Mouse (Mus musculus): ENCODE measurements around the gene Mtmr3. TPM values are rescaled to one million over a fixed set of nuclear protein-coding genes. Genes with fewer than 3 reads are reported as not detected.

The Mtmr3 gene
- total RNA-seq, 2 experiments from 2014 or later: 60.8 to 65.5 TPM

GRCm38 (mm10) chr11:4482641-4483040 lies 112.0 kb downstream of the Mtmr3 start:
- DNase-seq (ENCODE audit: low spot score in 2 of 2): no peak
- intact Hi-C loops (cut with DNase I): no loop called here

GRCm38 (mm10) chr11:4476184-4476697 lies 118.4 kb downstream of the Mtmr3 start:
- intact Hi-C loops (cut with DNase I): no loop called here
- no peak for DNase-seq (ENCODE audit: low spot score in 2 of 2)

GRCm38 (mm10) chr11:4472464-4473179 lies 122.0 kb downstream of the Mtmr3 start:
- no peak for DNase-seq (ENCODE audit: low spot score in 2 of 2)
- intact Hi-C loops (cut with DNase I): no loop called here

GRCm38 (mm10) chr11:4471734-4472133 lies 122.9 kb downstream of the Mtmr3 start:
- intact Hi-C loops (cut with DNase I): no loop called here
- no peak for DNase-seq (ENCODE audit: low spot score in 2 of 2)

GRCm38 (mm10) chr11:4471251-4471650 lies 123.4 kb downstream of the Mtmr3 start:
- DNase-seq (ENCODE audit: low spot score in 2 of 2): no peak
- intact Hi-C loops (cut with DNase I): no loop called here

- intact Hi-C loops (cut with DNase I): no loop called here
- no peak for DNase-seq (ENCODE audit: low spot score in 2 of 2)
Measured at GRCm38 (mm10) chr11:4469091-4469490, 125.6 kb downstream of the Mtmr3 start.

GRCm38 (mm10) chr11:4467436-4467835 lies 127.2 kb downstream of the Mtmr3 start:
- intact Hi-C loops (cut with DNase I): no loop called here
- no peak for DNase-seq (ENCODE audit: low spot score in 2 of 2)

GRCm38 (mm10) chr11:4466191-4466590 lies 128.5 kb downstream of the Mtmr3 start:
- DNase-seq (ENCODE audit: low spot score in 2 of 2): no peak
- intact Hi-C loops (cut with DNase I): no loop called here

- no peak for DNase-seq (ENCODE audit: low spot score in 2 of 2)
- intact Hi-C loops (cut with DNase I): no loop called here
Measured at GRCm38 (mm10) chr11:4464616-4465015, 130.0 kb downstream of the Mtmr3 start.

GRCm38 (mm10) chr11:4464186-4464585 lies 130.5 kb downstream of the Mtmr3 start:
- no peak for DNase-seq (ENCODE audit: low spot score in 2 of 2)

GRCm38 (mm10) chr11:4462868-4463267 lies 131.8 kb downstream of the Mtmr3 start:
- DNase-seq (ENCODE audit: low spot score in 2 of 2): no peak
- intact Hi-C loops (cut with DNase I): no loop called here

More at GRCm38 (mm10) chr11:4464186-4464585, 130.5 kb downstream of the Mtmr3 start:
- intact Hi-C loops (cut with DNase I): no loop called here

- DNase-seq (ENCODE audit: low spot score in 2 of 2): no peak
Measured at GRCm38 (mm10) chr11:4461154-4461553, 133.5 kb downstream of the Mtmr3 start.

GRCm38 (mm10) chr11:4460615-4461014 lies 134.0 kb downstream of the Mtmr3 start:
- intact Hi-C loops (cut with DNase I): no loop called here
- no peak for DNase-seq (ENCODE audit: low spot score in 2 of 2)

More at GRCm38 (mm10) chr11:4461154-4461553, 133.5 kb downstream of the Mtmr3 start:
- intact Hi-C loops (cut with DNase I): no loop called here

- intact Hi-C loops (cut with DNase I): no loop called here
- no peak for DNase-seq (ENCODE audit: low spot score in 2 of 2)
Measured at GRCm38 (mm10) chr11:4454895-4455535, 139.6 kb downstream of the Mtmr3 start.

- no peak for DNase-seq (ENCODE audit: low spot score in 2 of 2)
- intact Hi-C loops (cut with DNase I): no loop called here
Measured at GRCm38 (mm10) chr11:4452467-4453184, 142.0 kb downstream of the Mtmr3 start.

GRCm38 (mm10) chr11:4451116-4451515 lies 143.5 kb downstream of the Mtmr3 start:
- intact Hi-C loops (cut with DNase I): no loop called here

GRCm38 (mm10) chr11:4446195-4446868 lies 148.3 kb downstream of the Mtmr3 start:
- intact Hi-C loops (cut with DNase I): no loop called here
- DNase-seq (ENCODE audit: low spot score in 2 of 2): no peak

More at GRCm38 (mm10) chr11:4451116-4451515, 143.5 kb downstream of the Mtmr3 start:
- DNase-seq (ENCODE audit: low spot score in 2 of 2): peak; percentile 67 to 78

GRCm38 (mm10) chr11:4442280-4442679 lies 152.4 kb downstream of the Mtmr3 start:
- intact Hi-C loops (cut with DNase I): no loop called here
- no peak for DNase-seq (ENCODE audit: low spot score in 2 of 2)

GRCm38 (mm10) chr11:4440978-4441377 lies 153.7 kb downstream of the Mtmr3 start, which contains the start of gene Hormad2:
Hormad2 (minus strand) TSS chr11:4441105.
- intact Hi-C loops (cut with DNase I): no loop called here

More at GRCm38 (mm10) chr11:4440978-4441377, 153.7 kb downstream of the Mtmr3 start, which contains the start of gene Hormad2:
- DNase-seq (ENCODE audit: low spot score in 2 of 2): no peak

All from left cerebral cortex, postnatal 14 days (tissue).